Comparison of ENCODE assay signal across 20 mouse cellular contexts in genomic region chr14:76313424-76314190, GRCm38 (mm10).
A peak's percentile ranks its signal among the peaks of the same experiment; 100 is the strongest.
DNase-seq lines count a peak whose midpoint lies in the region; ATAC-seq and TF ChIP-seq lines count a peak whose summit lies in the region.
"Had no signal": no experiment of that assay in that cellular context is flagged by ENCODE, and none has a peak within 500 bp of the region (broad histone marks: within the 10 kb centered on the region; RNA-seq: fewer than 3 reads in every experiment).

No protein-coding gene starts in this region.

- TF ChIP-seq CTCF in brain, embryonic 14.5 days (IDR thresholded peaks at IDR 0.05; ENCODE audit: borderline replicate concordance, extremely low read depth, insufficient read depth, insufficient read length): no peak

- H3K9ac ChIP-seq in forebrain, embryonic 11.5 days (ENCODE audit: low read length): no peak overlapping the region
- H3K9ac ChIP-seq in forebrain, embryonic 16.5 days (replicated peaks; ENCODE audit: low read depth, low read length): no peak overlapping the region
- no peak overlapping the region for H3K9ac ChIP-seq in midbrain, embryonic 14.5 days (replicated peaks; ENCODE audit: low read length)
- H3K9ac ChIP-seq: embryonic facial prominence, embryonic 15.5 days; intestine, embryonic 15.5 days; limb, embryonic 12.5 days; stomach, embryonic 15.5 days had no signal

- DNase-seq in forebrain, embryonic 11.5 days (ENCODE audit: low spot score): no peak
- DNase-seq in forebrain, embryonic 10.5 days (ENCODE audit: extremely low spot score, low spot score): no peak
- peak; percentile 83 for DNase-seq in brain, embryonic 14.5 days (ENCODE audit: low read depth)
- DNase-seq in midbrain, embryonic 14.5 days: peak; percentile 51
- no peak for DNase-seq in lung, adult 18-20 months
- no peak for DNase-seq in kidney, adult 11 months
- no peak for DNase-seq in cerebellum, adult 9-11 months
- DNase-seq: adrenal gland, adult 2 months; cerebellum, postnatal 10 days; heart, adult 18-20 months; kidney, postnatal 25 days; layer of hippocampus, postnatal 36 days; thymus, postnatal 14 days had no signal

- no peak overlapping the region for H3K4me3 ChIP-seq in forebrain, embryonic 11.5 days (ENCODE audit: low read depth, low read length)
- H3K4me3 ChIP-seq in forebrain, embryonic 10.5 days: no peak overlapping the region
- no peak overlapping the region for H3K4me3 ChIP-seq in forebrain, embryonic 16.5 days (replicated peaks; ENCODE audit: low read length)
- no peak overlapping the region for H3K4me3 ChIP-seq in midbrain, embryonic 14.5 days (replicated peaks; ENCODE audit: low read depth, low read length)
- H3K4me3 ChIP-seq: embryonic facial prominence, embryonic 15.5 days; intestine, embryonic 15.5 days; limb, embryonic 12.5 days; myocyte; stomach, embryonic 15.5 days had no signal

- H3K4me2 ChIP-seq in forebrain, embryonic 11.5 days (ENCODE audit: low read depth, low read length, severe bottlenecking): no peak overlapping the region
- peak overlapping the region; percentile 3; the same call in 1 of the 2 replicates for H3K4me2 ChIP-seq in forebrain, embryonic 16.5 days (ENCODE audit: low read length)
- H3K4me2 ChIP-seq in midbrain, embryonic 14.5 days (ENCODE audit: low read length): no peak overlapping the region
- H3K4me2 ChIP-seq: embryonic facial prominence, embryonic 15.5 days; intestine, embryonic 15.5 days; limb, embryonic 12.5 days; stomach, embryonic 15.5 days had no signal

- ATAC-seq in forebrain, embryonic 11.5 days (replicated peaks; ENCODE audit: low FRiP score): peak; percentile 73; the same call in 1 of the 2 replicates
- ATAC-seq in forebrain, embryonic 16.5 days: peak; percentile 91
- peak; percentile 76; the same call in 1 of the 2 replicates for ATAC-seq in midbrain, embryonic 14.5 days (ENCODE audit: low FRiP score, low TSS enrichment)
- ATAC-seq: intestine, embryonic 15.5 days had no signal

- H3K27me3 ChIP-seq in forebrain, embryonic 11.5 days (ENCODE audit: control insufficient read depth, insufficient read depth, low read length): no peaks in the 10 kb centered on the region
- no peaks in the 10 kb centered on the region for H3K27me3 ChIP-seq in forebrain, embryonic 10.5 days (ENCODE audit: poor library complexity, severe bottlenecking)
- no peaks in the 10 kb centered on the region for H3K27me3 ChIP-seq in forebrain, embryonic 16.5 days (replicated peaks; ENCODE audit: control insufficient read depth, insufficient read depth, low read length)
- H3K27me3 ChIP-seq in midbrain, embryonic 14.5 days (ENCODE audit: control insufficient read depth, insufficient read depth, low read length): no peaks in the 10 kb centered on the region
- H3K27me3 ChIP-seq: embryonic facial prominence, embryonic 15.5 days; intestine, embryonic 15.5 days; limb, embryonic 12.5 days; stomach, embryonic 15.5 days had no signal

- 0 out of 2 replicates have a peak, but pooled peaks cover under 1% of the 10 kb centered on the region for H3K4me1 ChIP-seq in forebrain, embryonic 11.5 days (replicated peaks; ENCODE audit: control insufficient read depth, insufficient read depth, low read length)
- peaks cover 20% of the 10 kb centered on the region for H3K4me1 ChIP-seq in forebrain, embryonic 10.5 days
- H3K4me1 ChIP-seq in forebrain, embryonic 16.5 days (replicated peaks; ENCODE audit: control insufficient read depth, insufficient read depth, low read length): peaks cover 37% of the 10 kb centered on the region
- peaks cover 8% of the 10 kb centered on the region; the same call in 1 of the 2 replicates for H3K4me1 ChIP-seq in midbrain, embryonic 14.5 days (ENCODE audit: control insufficient read depth, insufficient read depth, low read length)
- H3K4me1 ChIP-seq: intestine, embryonic 15.5 days had no signal

- no peaks in the 10 kb centered on the region for H3K36me3 ChIP-seq in forebrain, embryonic 11.5 days (ENCODE audit: control insufficient read depth, insufficient read depth, low read length)
- no peaks in the 10 kb centered on the region for H3K36me3 ChIP-seq in forebrain, embryonic 10.5 days (replicated peaks)
- H3K36me3 ChIP-seq in forebrain, embryonic 16.5 days (ENCODE audit: control insufficient read depth, insufficient read depth): no peaks in the 10 kb centered on the region
- H3K36me3 ChIP-seq in midbrain, embryonic 14.5 days (ENCODE audit: control insufficient read depth, insufficient read depth, low read length): no peaks in the 10 kb centered on the region
- H3K36me3 ChIP-seq: embryonic facial prominence, embryonic 15.5 days; intestine, embryonic 15.5 days; limb, embryonic 12.5 days; stomach, embryonic 15.5 days had no signal

- no peak overlapping the region for H3K27ac ChIP-seq in forebrain, embryonic 11.5 days (ENCODE audit: low read depth, low read length)
- no peak overlapping the region for H3K27ac ChIP-seq in forebrain, embryonic 10.5 days
- peak overlapping the region; percentile 43; the same call in 1 of the 2 replicates for H3K27ac ChIP-seq in forebrain, embryonic 16.5 days (ENCODE audit: low read length)
- H3K27ac ChIP-seq in midbrain, embryonic 14.5 days (replicated peaks; ENCODE audit: low read depth, low read length): no peak overlapping the region
- H3K27ac ChIP-seq: embryonic facial prominence, embryonic 15.5 days; intestine, embryonic 15.5 days; limb, embryonic 12.5 days; macrophage; stomach, embryonic 15.5 days had no signal

- no peak for TF ChIP-seq POLR2A in brain, embryonic 14.5 days (IDR thresholded peaks at IDR 0.05; ENCODE audit: borderline replicate concordance, extremely low read depth, insufficient read depth, insufficient read length, poor library complexity, severe bottlenecking)

- 75% methylated on average over 14 of the region's 14 CpGs for WGBS in forebrain, embryonic 11.5 days
- 80% methylated on average over 14 of the region's 14 CpGs for WGBS in forebrain, embryonic 10.5 days
- WGBS in forebrain, embryonic 16.5 days: 45% methylated on average over 14 of the region's 14 CpGs
- WGBS in midbrain, embryonic 14.5 days: 62% methylated on average over 14 of the region's 14 CpGs

- H3K9me3 ChIP-seq in forebrain, embryonic 11.5 days (ENCODE audit: control insufficient read depth, low read length): no peaks in the 10 kb centered on the region
- peaks cover 9% of the 10 kb centered on the region; the same call in 1 of the 2 replicates for H3K9me3 ChIP-seq in forebrain, embryonic 10.5 days
- no peaks in the 10 kb centered on the region; the same call in 1 of the 2 replicates for H3K9me3 ChIP-seq in forebrain, embryonic 16.5 days (ENCODE audit: control insufficient read depth, low read length)
- H3K9me3 ChIP-seq in midbrain, embryonic 14.5 days (ENCODE audit: control insufficient read depth, low read length): no peaks in the 10 kb centered on the region
- H3K9me3 ChIP-seq: embryonic facial prominence, embryonic 15.5 days; intestine, embryonic 15.5 days; limb, embryonic 12.5 days; stomach, embryonic 15.5 days had no signal

Comparison
In these comparisons a context has a peak if more than half of its experiments do, and no peak if none do; other contexts are left out.
1. DNase-seq: peak in brain, embryonic 14.5 days (single experiment) and midbrain, embryonic 14.5 days (single experiment); none in forebrain, embryonic 11.5 days (single experiment), forebrain, embryonic 10.5 days (single experiment), lung, adult 18-20 months (0 of 2), kidney, adult 11 months (single experiment) and cerebellum, adult 9-11 months (single experiment).
2. Peak in every context shown above with its lines, with median percentiles within 50 percentile points of each other: ATAC-seq.